26 mouse cellular contexts compared by ENCODE assay signal in genomic region chr1:155280306-155280705, GRCm38 (mm10). TPM values are rescaled to one million over a fixed set of nuclear protein-coding genes. Genes with fewer than 3 reads are reported as not detected.
DNase-seq lines count a peak whose midpoint lies in the region; ATAC-seq and TF ChIP-seq lines count a peak whose summit lies in the region.
"Had no signal": no experiment of that assay in that cellular context is flagged by ENCODE, and none has a peak within 500 bp of the region (broad histone marks: within the 10 kb centered on the region; RNA-seq: fewer than 3 reads in every experiment).

No protein-coding gene starts in this region.

- no peak for TF ChIP-seq CTCF in layer of hippocampus, adult 2 months (conservative IDR thresholded peaks at IDR 0.05)
- TF ChIP-seq CTCF in midbrain, postnatal 0 days (IDR thresholded peaks at IDR 0.05) = no peak

- no peak for ATAC-seq in midbrain, embryonic 11.5 days (ENCODE audit: low FRiP score)
- ATAC-seq in midbrain, postnatal 0 days (ENCODE audit: low FRiP score) = no peak
- no peak for ATAC-seq in embryonic facial prominence, embryonic 14.5 days (ENCODE audit: low read depth)
- no peak for ATAC-seq in erythroid progenitor cell, adult 5-6 weeks (replicated peaks; ENCODE audit: low FRiP score, poor library complexity, severe bottlenecking)
- ATAC-seq: CD4-positive, CD25-positive, alpha-beta regulatory T cell, adult 4 months; hindbrain, embryonic 16.5 days had no signal

- no peak overlapping the region for H3K4me3 ChIP-seq in layer of hippocampus, adult 2 months
- H3K4me3 ChIP-seq in midbrain, embryonic 11.5 days (ENCODE audit: low read depth, low read length) = no peak overlapping the region
- H3K4me3 ChIP-seq in midbrain, postnatal 0 days (ENCODE audit: low read depth, low read length) = no peak overlapping the region
- no peak overlapping the region for H3K4me3 ChIP-seq in embryonic facial prominence, embryonic 14.5 days (ENCODE audit: low read depth, low read length)
- H3K4me3 ChIP-seq: embryonic facial prominence, embryonic 12.5 days; forebrain, embryonic 13.5 days; heart, embryonic 10.5 days; hindbrain, embryonic 12.5 days had no signal

- WGBS in midbrain, embryonic 11.5 days = 88% methylated on average over 10 of the region's 10 CpGs
- WGBS in midbrain, postnatal 0 days = 83% methylated on average over 10 of the region's 10 CpGs
- WGBS in embryonic facial prominence, embryonic 14.5 days = 43% methylated on average over 10 of the region's 10 CpGs

- peak; percentile 35 for DNase-seq in embryo, embryonic 11 days
- DNase-seq in embryo, embryonic 9.5 days (ENCODE audit: extremely low spot score) = no peak
- DNase-seq in layer of hippocampus, adult 2 months (ENCODE audit: low spot score in 2 of 2) = no peak
- DNase-seq in layer of hippocampus, adult 18-20 months (ENCODE audit: low spot score in 2 of 2) = no peak
- peak; percentile 65 for DNase-seq in midbrain, embryonic 11.5 days (ENCODE audit: low spot score, missing footprints)
- no peak for DNase-seq in midbrain, postnatal 0 days (ENCODE audit: low spot score)
- DNase-seq in embryonic facial prominence, embryonic 14.5 days (ENCODE audit: low spot score) = peak; percentile 41
- DNase-seq: adrenal gland, adult 8-10 months; adrenal gland, postnatal 36 days; B cell, adult 2 months; cerebellum, adult 11 months; cerebellum, adult 8-10 months; cerebellum, postnatal 14 days; forebrain, postnatal 0 days; heart, adult 18-20 months; heart, postnatal 10 days; heart, postnatal 4 days had no signal

- no peak overlapping the region for H3K9ac ChIP-seq in midbrain, embryonic 11.5 days (ENCODE audit: low read length)
- no peak overlapping the region for H3K9ac ChIP-seq in midbrain, postnatal 0 days (replicated peaks; ENCODE audit: low read length, poor library complexity, severe bottlenecking)
- H3K9ac ChIP-seq in embryonic facial prominence, embryonic 14.5 days (ENCODE audit: low read depth, low read length) = no peak overlapping the region
- H3K9ac ChIP-seq: embryonic facial prominence, embryonic 12.5 days; forebrain, embryonic 13.5 days; forebrain, postnatal 0 days; hindbrain, embryonic 12.5 days had no signal

- no peaks in the 10 kb centered on the region for H3K9me3 ChIP-seq in midbrain, embryonic 11.5 days (ENCODE audit: control insufficient read depth, low read length)
- H3K9me3 ChIP-seq in midbrain, postnatal 0 days (ENCODE audit: low read length) = no peaks in the 10 kb centered on the region
- no peaks in the 10 kb centered on the region for H3K9me3 ChIP-seq in embryonic facial prominence, embryonic 14.5 days (ENCODE audit: control insufficient read depth, low read length)
- H3K9me3 ChIP-seq: embryonic facial prominence, embryonic 12.5 days; forebrain, embryonic 13.5 days; G1E; heart, embryonic 10.5 days; hindbrain, embryonic 12.5 days had no signal

- H3K27ac ChIP-seq in layer of hippocampus, adult 2 months = peak overlapping the region; percentile 71
- no peak overlapping the region for H3K27ac ChIP-seq in midbrain, embryonic 11.5 days (ENCODE audit: low read depth, low read length)
- no peak overlapping the region for H3K27ac ChIP-seq in midbrain, postnatal 0 days (ENCODE audit: low read depth, low read length)
- H3K27ac ChIP-seq in embryonic facial prominence, embryonic 14.5 days (replicated peaks; ENCODE audit: low read depth, low read length) = no peak overlapping the region
- H3K27ac ChIP-seq: embryonic facial prominence, embryonic 12.5 days; forebrain, embryonic 13.5 days; hindbrain, embryonic 12.5 days had no signal

- peaks cover 3% of the 10 kb centered on the region; the same call in 1 of the 2 replicates for H3K36me3 ChIP-seq in midbrain, embryonic 11.5 days (ENCODE audit: control insufficient read depth, insufficient read depth, low read length)
- peaks cover 20% of the 10 kb centered on the region for H3K36me3 ChIP-seq in midbrain, postnatal 0 days (ENCODE audit: insufficient read depth, low read length)
- H3K36me3 ChIP-seq in embryonic facial prominence, embryonic 14.5 days (ENCODE audit: control insufficient read depth, insufficient read depth, low read length) = 0 out of 2 replicates have a peak, but pooled peaks cover 5% of the 10 kb centered on the region

- no peak overlapping the region for H3K4me2 ChIP-seq in midbrain, embryonic 11.5 days
- no peak overlapping the region for H3K4me2 ChIP-seq in midbrain, postnatal 0 days (ENCODE audit: low read depth, low read length, poor library complexity, severe bottlenecking)
- no peak overlapping the region for H3K4me2 ChIP-seq in embryonic facial prominence, embryonic 14.5 days (ENCODE audit: low read depth, low read length)
- H3K4me2 ChIP-seq: embryonic facial prominence, embryonic 12.5 days; forebrain, embryonic 13.5 days; hindbrain, embryonic 12.5 days had no signal

- no peaks in the 10 kb centered on the region for H3K4me1 ChIP-seq in midbrain, embryonic 11.5 days (ENCODE audit: control insufficient read depth, insufficient read depth, low read length)
- no peaks in the 10 kb centered on the region for H3K4me1 ChIP-seq in midbrain, postnatal 0 days (ENCODE audit: insufficient read depth, low read length)
- H3K4me1 ChIP-seq in embryonic facial prominence, embryonic 14.5 days (ENCODE audit: control insufficient read depth, insufficient read depth, low read length) = peaks cover 9% of the 10 kb centered on the region; the same call in 1 of the 2 replicates

- H3K27me3 ChIP-seq in midbrain, embryonic 11.5 days (ENCODE audit: control insufficient read depth, insufficient read depth, low read length) = no peaks in the 10 kb centered on the region
- no peaks in the 10 kb centered on the region for H3K27me3 ChIP-seq in midbrain, postnatal 0 days (ENCODE audit: insufficient read depth, low read length)
- no peaks in the 10 kb centered on the region for H3K27me3 ChIP-seq in embryonic facial prominence, embryonic 14.5 days (replicated peaks; ENCODE audit: control insufficient read depth, insufficient read depth, low read length)
- H3K27me3 ChIP-seq: embryonic facial prominence, embryonic 12.5 days; forebrain, embryonic 13.5 days; hindbrain, embryonic 12.5 days had no signal

RNA-seq across cellular contexts. Expression of gene BC034090, which starts 36.1 kb away (rescaled TPM):
- 1 to 10 TPM; 7.9 to 8.2 TPM for total RNA-seq in layer of hippocampus, adult 2 months (2021)
- total RNA-seq in layer of hippocampus, adult 18-20 months (2021) = 1 to 10 TPM; 5.9 to 7.6 TPM
- 2.7 and 3.1 TPM in 2 replicates for polyA plus RNA-seq in midbrain, embryonic 11.5 days (2014; fragmentation: Nextera tagmentation; extraction: Ambion mirVana)
- 7.3 and 11.2 TPM in 2 replicates for total RNA-seq in midbrain, postnatal 0 days (2014; rRNA removed)
- 1.9 TPM in 2 replicates for polyA plus RNA-seq in midbrain, postnatal 0 days (2015; fragmentation: Nextera tagmentation; extraction: Ambion mirVana)
- 4.6 and 4.8 TPM in 2 replicates for polyA plus RNA-seq in embryonic facial prominence, embryonic 14.5 days (2014; fragmentation: Nextera tagmentation; extraction: Ambion mirVana)
- not detected in 2 replicates for total RNA-seq in erythroid progenitor cell, adult 5-6 weeks (2015; ENCODE audit: low replicate concordance)
- not detected in 2 replicates for total RNA-seq in erythroid progenitor cell, adult 5-6 weeks (2017; ENCODE audit: low replicate concordance)
- total RNA-seq: common myeloid progenitor, adult 5-6 weeks had no signal

Comparison
In these comparisons a context has a peak if more than half of its experiments do, and no peak if none do; other contexts are left out.
1. DNase-seq: peak in embryo, embryonic 11 days (single experiment), midbrain, embryonic 11.5 days (single experiment) and embryonic facial prominence, embryonic 14.5 days (single experiment); none in embryo, embryonic 9.5 days (single experiment), layer of hippocampus, adult 2 months (0 of 2), layer of hippocampus, adult 18-20 months (0 of 2) and midbrain, postnatal 0 days (single experiment).